Mouse (Mus musculus): Measurements from ENCODE around the gene Arl6ip1.

Gene Arl6ip1

GRCm38 (mm10) chr7:118117539-118118210 is 11.8 kb downstream of the Arl6ip1 start:
- DNase-seq (ENCODE audit: extremely low read depth, insufficient read length, low spot score), result no peak

DNA sequence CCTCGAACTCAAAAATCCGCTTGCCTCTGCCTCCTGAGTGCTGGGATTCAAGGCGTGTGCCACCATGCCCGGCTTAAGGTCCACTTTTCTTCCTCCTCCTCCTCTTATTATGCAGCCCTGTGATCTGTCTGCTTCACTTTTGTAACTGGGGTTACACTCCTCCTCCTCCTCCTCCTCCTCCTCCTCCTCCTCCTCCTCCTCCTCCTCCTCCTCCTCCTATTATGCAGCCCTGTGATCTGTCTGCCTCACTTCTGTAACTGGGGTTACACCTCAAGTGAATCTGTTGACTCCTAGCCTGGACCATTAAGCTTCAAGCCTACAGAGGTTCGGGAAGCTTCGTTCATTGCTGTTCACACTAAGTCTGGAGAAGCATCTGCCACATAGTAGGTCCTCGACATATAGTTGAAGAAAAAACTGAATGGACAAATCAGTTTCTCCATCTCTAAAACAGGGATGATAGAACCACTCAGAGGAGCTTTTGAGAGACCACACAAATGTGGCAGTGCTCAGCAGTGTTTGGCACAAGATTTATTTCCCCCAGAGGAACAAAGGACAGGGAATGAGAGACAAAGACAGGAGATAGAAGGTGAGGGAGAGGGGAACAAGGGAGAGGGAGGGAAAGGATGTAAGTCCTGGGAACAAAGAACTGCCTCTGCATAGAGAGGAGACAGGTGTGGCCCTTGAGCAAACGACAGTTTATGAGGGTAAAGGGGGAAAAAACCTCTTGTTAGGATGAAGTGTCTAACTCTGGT is 12.5 kb downstream of the Arl6ip1 start:
- DNase-seq (ENCODE audit: extremely low read depth, insufficient read length, low spot score), result no peak

GRCm38 (mm10) chr7:118115877-118116568 is 13.4 kb downstream of the Arl6ip1 start, which contains the start of gene Rps15a:
TSS of gene Rps15a (minus strand) at chr7:118116188.
- peak; percentile 81 for DNase-seq (ENCODE audit: extremely low read depth, insufficient read length, low spot score)

DNA sequence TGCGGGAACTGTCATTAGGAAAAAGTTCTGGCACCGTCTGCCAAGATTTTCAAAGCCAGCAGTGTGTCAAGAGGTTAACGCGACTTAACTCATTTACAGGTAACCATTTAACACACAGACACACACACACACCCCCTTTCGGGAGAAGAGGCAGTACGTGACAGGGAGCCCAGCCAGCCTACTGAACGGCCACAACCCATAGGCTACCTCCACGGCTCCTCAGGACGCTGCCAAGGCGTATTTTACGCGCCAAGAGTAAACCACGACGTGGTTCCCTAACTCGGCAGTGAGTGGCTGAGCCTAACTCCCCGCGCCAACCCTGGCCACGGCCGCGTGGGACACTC is 14.0 kb downstream of the Arl6ip1 start:
- DNase-seq (ENCODE audit: extremely low read depth, insufficient read length, low spot score), result no peak

- no peak for DNase-seq (ENCODE audit: extremely low read depth, insufficient read length, low spot score)
These were observed 15.7 kb downstream of the Arl6ip1 start for GRCm38 (mm10) chr7:118113541-118114297.

DNA sequence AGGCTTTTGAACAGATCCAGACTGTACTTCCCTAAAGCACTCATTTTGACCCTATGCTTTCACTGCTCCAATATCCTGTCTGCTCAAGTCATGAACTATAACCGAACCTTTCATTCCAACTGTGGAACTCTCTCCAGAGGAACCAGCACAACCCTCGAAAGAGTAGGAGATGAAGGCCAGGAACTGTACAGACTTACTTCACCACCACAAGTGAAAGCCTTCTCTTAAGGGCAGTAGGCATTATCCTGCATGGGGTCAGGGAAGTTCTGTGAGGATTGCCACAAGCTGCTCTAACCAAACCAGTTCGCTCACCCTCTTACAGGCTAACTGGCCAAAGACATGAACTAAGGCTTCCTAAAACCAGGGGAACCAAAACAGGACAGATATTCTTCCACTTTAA is 18.3 kb downstream of the Arl6ip1 start:
- DNase-seq (ENCODE audit: extremely low read depth, insufficient read length, low spot score), result no peak

GRCm38 (mm10) chr7:118107671-118108070 is 21.8 kb downstream of the Arl6ip1 start:
- no peak for DNase-seq (ENCODE audit: extremely low read depth, insufficient read length, low spot score)

DNA sequence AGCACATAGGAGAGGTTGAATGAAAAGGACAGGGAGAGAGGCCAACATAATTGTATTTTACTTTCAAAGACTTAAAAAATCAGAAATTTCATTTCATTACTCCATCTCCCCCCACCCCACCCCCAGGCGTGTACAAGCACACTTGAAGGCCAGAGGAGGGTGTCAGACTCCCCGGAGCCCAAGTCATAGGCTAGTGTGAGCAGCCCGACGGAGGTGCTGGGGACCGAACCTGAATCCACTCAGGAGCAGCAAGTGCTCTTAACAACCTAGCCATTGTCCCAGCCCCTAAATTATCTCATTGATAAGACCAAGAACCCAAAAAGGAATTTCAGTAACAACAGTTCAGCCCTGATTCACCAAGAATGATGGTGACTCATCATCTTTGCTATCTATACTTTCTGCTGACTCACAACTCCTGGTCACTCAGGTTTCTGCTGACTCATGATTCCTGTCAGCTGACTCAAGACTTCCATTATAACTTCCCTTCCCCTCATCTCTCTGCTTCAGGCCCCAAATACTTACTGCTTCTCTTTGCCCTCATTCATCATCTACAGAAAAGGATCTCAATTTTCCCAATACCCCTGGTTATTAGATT is 24.9 kb downstream of the Arl6ip1 start:
- DNase-seq (ENCODE audit: extremely low read depth, insufficient read length, low spot score), result peak; percentile 55

DNA sequence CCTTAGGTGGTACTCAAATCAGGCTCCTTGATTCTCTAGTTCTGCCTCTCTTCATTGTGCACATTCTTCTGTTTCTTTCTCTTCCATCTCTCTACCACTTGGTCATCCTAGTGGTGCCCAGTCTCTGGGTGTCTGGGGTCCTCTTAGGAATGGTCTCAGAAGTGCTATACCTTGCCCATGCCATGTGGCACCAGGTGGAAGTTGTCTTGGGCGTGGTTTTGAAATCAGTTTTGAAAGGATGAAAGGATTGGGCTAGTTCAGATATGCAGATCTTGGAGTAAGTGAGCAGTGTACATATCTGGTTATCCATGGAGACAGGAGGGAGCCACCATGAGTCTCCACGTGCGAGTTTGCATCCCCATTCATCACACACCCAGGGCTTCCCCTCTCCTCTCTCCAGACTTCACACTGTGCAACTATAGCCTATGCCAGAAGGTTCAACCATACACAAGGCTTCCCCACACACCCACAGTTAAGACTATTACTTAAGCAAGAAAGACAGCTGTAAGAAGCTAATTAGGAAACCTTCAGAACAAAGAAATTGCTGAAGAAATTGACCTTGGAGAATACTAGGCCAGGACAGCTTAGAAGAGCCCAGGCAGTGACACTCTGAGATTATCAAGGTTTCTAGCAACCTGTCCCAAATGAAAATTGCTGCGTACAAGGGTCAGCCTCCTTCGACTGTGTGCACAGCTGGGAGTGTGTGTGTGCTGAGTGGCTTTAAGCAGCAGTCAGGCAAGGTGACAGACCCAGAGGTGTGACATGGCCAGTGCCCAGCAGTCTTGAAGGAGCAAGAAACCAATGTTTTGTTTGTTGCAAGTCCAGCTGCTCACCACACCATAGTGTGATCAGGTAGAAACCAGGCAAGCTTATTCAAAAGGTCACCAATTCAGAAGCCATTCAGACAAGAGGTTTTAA is 25.7 kb downstream of the Arl6ip1 start:
- no peak for DNase-seq (ENCODE audit: extremely low read depth, insufficient read length, low spot score)

DNA sequence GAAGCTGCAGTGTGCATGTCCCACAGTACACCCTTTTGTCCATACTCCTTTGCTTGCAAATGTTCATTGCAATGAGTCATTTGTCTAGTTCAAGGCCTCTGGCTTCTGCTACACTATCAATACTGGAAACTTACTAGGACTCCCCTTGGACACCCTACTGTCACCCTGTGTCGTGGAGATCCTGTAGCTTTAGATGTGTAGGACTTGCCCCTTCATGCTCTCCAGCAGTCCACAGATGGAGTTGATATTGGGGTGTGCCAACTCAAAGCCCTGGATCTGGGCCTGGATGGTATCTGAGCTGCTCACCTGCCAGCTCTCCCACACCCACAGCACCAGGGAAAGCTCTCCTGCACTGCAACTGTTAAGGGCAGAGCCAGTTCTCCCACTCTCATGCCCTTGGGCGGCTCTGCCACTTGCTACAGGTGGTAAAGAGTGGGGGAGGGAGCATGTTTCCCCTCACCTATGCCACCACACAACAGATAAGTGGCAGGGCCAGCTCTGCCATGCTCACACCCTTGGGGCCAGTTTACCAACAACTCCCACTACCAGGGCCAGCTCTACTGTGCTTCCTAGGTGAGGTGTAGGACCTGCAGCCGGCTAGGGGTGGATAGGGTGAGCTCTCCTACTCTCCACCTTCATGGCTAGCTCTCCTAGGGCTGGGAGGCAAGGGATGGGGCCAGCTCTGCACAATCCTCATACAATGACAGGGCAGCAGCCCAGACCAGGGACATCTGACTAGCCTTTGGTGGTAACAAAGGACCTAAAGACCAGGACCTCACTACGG is 26.6 kb downstream of the Arl6ip1 start:
- peak; percentile 32 for DNase-seq (ENCODE audit: extremely low read depth, insufficient read length, low spot score)

DNA sequence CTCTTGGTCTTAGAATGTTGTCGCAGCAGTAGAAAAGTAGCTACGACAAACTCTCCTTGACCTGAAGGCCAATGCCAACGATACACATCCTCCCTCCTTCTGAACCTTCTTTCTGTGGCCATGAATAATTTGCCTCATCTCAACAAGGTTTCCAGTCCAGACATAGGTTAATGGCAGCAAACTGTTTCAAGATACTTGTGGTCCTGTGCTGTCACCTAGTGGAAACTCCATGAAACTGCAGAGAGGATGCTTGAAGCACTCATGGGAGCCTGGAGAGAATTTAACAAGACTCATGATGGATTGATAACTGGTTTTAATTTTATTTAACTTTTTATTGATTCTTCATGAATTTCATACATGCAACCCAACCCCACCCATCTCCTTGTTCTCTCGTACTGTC is 27.2 kb downstream of the Arl6ip1 start:
- DNase-seq (ENCODE audit: extremely low read depth, insufficient read length, low spot score), result peak; percentile 29

DNA sequence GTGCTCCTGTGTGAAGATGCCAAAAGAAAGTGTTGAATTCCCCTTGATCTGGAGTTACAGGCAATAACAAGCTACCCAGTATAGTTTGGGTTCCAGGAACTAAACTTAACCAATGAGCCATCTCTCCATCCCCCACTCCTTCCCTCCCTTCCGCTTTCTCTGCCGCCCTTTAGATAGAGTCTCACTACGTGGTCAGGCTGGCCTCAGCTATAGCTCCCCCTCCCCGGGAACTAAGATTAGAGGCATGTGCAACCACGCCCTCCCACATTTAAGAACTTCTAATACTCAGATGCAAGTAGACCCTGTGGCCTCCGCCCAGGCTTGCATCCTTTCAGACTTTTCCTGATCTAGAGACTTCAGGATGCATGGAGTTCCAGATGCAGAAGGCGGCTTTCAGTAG is 31.8 kb downstream of the Arl6ip1 start:
- no peak for DNase-seq (ENCODE audit: extremely low read depth, insufficient read length, low spot score)

DNA sequence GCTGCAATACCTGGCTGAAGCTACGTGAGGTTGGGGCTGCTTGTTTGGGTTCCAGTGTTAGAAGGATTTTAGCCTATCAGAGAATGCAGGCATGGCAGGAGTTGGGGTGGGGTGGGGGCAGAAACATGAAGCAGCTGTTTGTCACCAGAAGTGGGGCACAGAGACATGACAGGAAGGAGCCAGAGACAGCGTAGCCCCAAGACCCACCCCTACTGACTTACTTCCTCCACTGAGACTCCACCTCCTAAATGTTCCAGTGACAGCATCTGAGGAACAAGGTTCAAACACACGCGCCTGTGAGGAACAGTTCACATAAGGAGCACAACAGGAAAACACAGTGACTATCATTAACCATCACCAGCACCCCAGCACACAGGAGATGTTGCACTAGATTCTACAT is 49.5 kb downstream of the Arl6ip1 start:
- DNase-seq (ENCODE audit: extremely low read depth, insufficient read length, low spot score), result no peak

GRCm38 (mm10) chr7:118079097-118079496 is 50.4 kb downstream of the Arl6ip1 start:
- no peak for DNase-seq (ENCODE audit: extremely low read depth, insufficient read length, low spot score)
